Mouse (Mus musculus): Measurements from ENCODE around the gene Fcrls. TPM values are rescaled to one million over a fixed set of nuclear protein-coding genes. Genes with fewer than 3 reads are reported as not detected.

The Fcrls gene
- polyA plus RNA-seq (2015; fragmentation: Nextera tagmentation; extraction: Ambion mirVana) = 0.40 and 0.74 TPM in 2 replicates

GRCm38 (mm10) chr3:87263436-87263835, at the start of gene Fcrls:
Fcrls (minus strand) TSS chr3:87263738.
- WGBS (ENCODE audit: insufficient replicate concordance) = 20% methylated on average over 7 of the region's 7 CpGs
- Histone ChIP-seq H3K27ac (replicated peaks) (no peak within 1 kb of the TSS), H3K27me3 (no peaks in the 10 kb centered on the region), H3K9ac (no peak within 1 kb of the TSS), H3K4me3 (replicated peaks) (no peak within 1 kb of the TSS), H3K4me1 (replicated peaks) (no peaks in the 10 kb centered on the region), H3K9me3 (replicated peaks) (no peaks in the 10 kb centered on the region), H3K4me2 (no peak within 1 kb of the TSS), H3K36me3 (replicated peaks) (no peaks in the 10 kb centered on the region)
- no peak for ATAC-seq (ENCODE audit: insufficient read depth)

- Histone ChIP-seq H3K4me1 (replicated peaks) (no peaks in the 10 kb centered on the region), H3K9me3 (replicated peaks) (no peaks in the 10 kb centered on the region), H3K36me3 (replicated peaks) (no peaks in the 10 kb centered on the region), H3K4me2 (no peak overlapping the region), H3K9ac (no peak overlapping the region), H3K27me3 (no peaks in the 10 kb centered on the region), H3K4me3 (replicated peaks) (no peak overlapping the region), H3K27ac (replicated peaks) (no peak overlapping the region)
- no peak for ATAC-seq (ENCODE audit: insufficient read depth)
- 52% methylated on average over 2 of the region's 2 CpGs for WGBS (ENCODE audit: insufficient replicate concordance)
Measured at GRCm38 (mm10) chr3:87309922-87310321, 46.4 kb upstream of the Fcrls start.

GRCm38 (mm10) chr3:87299901-87300300, 36.4 kb upstream of the Fcrls start:
- ATAC-seq (ENCODE audit: insufficient read depth) = no peak
- Histone ChIP-seq H3K9me3 (replicated peaks) (no peaks in the 10 kb centered on the region), H3K9ac (no peak overlapping the region), H3K36me3 (replicated peaks) (no peaks in the 10 kb centered on the region), H3K27ac (replicated peaks) (no peak overlapping the region), H3K4me3 (replicated peaks) (no peak overlapping the region), H3K27me3 (no peaks in the 10 kb centered on the region), H3K4me2 (no peak overlapping the region), H3K4me1 (replicated peaks) (no peaks in the 10 kb centered on the region)
- 35% methylated on average over 5 of the region's 5 CpGs for WGBS (ENCODE audit: insufficient replicate concordance)

GRCm38 (mm10) chr3:87274372-87274771, 10.8 kb upstream of the Fcrls start:
- Histone ChIP-seq H3K4me1 (replicated peaks) (no peaks in the 10 kb centered on the region), H3K27me3 (no peaks in the 10 kb centered on the region), H3K36me3 (replicated peaks) (no peaks in the 10 kb centered on the region), H3K4me3 (replicated peaks) (no peak overlapping the region), H3K9me3 (replicated peaks) (no peaks in the 10 kb centered on the region), H3K9ac (no peak overlapping the region), H3K4me2 (no peak overlapping the region), H3K27ac (replicated peaks) (no peak overlapping the region)
- ATAC-seq (ENCODE audit: insufficient read depth) = no peak
- WGBS (ENCODE audit: insufficient replicate concordance) = 10% methylated on average over 2 of the region's 2 CpGs

- ATAC-seq (ENCODE audit: insufficient read depth) = no peak
- Histone ChIP-seq H3K27me3 (no peaks in the 10 kb centered on the region), H3K27ac (replicated peaks) (no peak overlapping the region), H3K9me3 (replicated peaks) (no peaks in the 10 kb centered on the region), H3K9ac (no peak overlapping the region), H3K4me2 (no peak overlapping the region), H3K4me3 (replicated peaks) (no peak overlapping the region), H3K36me3 (replicated peaks) (no peaks in the 10 kb centered on the region), H3K4me1 (replicated peaks) (no peaks in the 10 kb centered on the region)
- WGBS (ENCODE audit: insufficient replicate concordance) = 25% methylated on average over 5 of the region's 5 CpGs
Measured at GRCm38 (mm10) chr3:87266581-87266980, 3.0 kb upstream of the Fcrls start.

- no peaks in the 10 kb centered on the region for H3K4me1 ChIP-seq (replicated peaks)
- H3K27me3 ChIP-seq = no peaks in the 10 kb centered on the region
- 68% methylated on average over 10 of the region's 10 CpGs for WGBS (ENCODE audit: insufficient replicate concordance)
- no peak overlapping the region for H3K4me2 ChIP-seq
- ATAC-seq (ENCODE audit: insufficient read depth) = no peak
- no peak overlapping the region for H3K27ac ChIP-seq (replicated peaks)
- no peak overlapping the region for H3K4me3 ChIP-seq (replicated peaks)
- no peaks in the 10 kb centered on the region for H3K9me3 ChIP-seq (replicated peaks)
- no peak overlapping the region for H3K9ac ChIP-seq
- H3K36me3 ChIP-seq (replicated peaks) = no peaks in the 10 kb centered on the region
Measured at GRCm38 (mm10) chr3:87255239-87255638, 8.3 kb downstream of the Fcrls start.

GRCm38 (mm10) chr3:87249571-87249970, 14.0 kb downstream of the Fcrls start:
- Histone ChIP-seq H3K9ac (no peak overlapping the region), H3K36me3 (replicated peaks) (no peaks in the 10 kb centered on the region), H3K4me3 (replicated peaks) (no peak overlapping the region), H3K4me2 (no peak overlapping the region), H3K9me3 (replicated peaks) (no peaks in the 10 kb centered on the region), H3K27me3 (no peaks in the 10 kb centered on the region), H3K27ac (replicated peaks) (no peak overlapping the region), H3K4me1 (replicated peaks) (no peaks in the 10 kb centered on the region)
- 66% methylated on average over 6 of the region's 6 CpGs for WGBS (ENCODE audit: insufficient replicate concordance)
- ATAC-seq (ENCODE audit: insufficient read depth) = no peak

GRCm38 (mm10) chr3:87247292-87247691, 16.2 kb downstream of the Fcrls start:
- no peak overlapping the region for H3K9ac ChIP-seq
- no peaks in the 10 kb centered on the region for H3K4me1 ChIP-seq (replicated peaks)
- no peaks in the 10 kb centered on the region for H3K27me3 ChIP-seq
- no peaks in the 10 kb centered on the region for H3K36me3 ChIP-seq (replicated peaks)
- no peak overlapping the region for H3K27ac ChIP-seq (replicated peaks)
- H3K4me2 ChIP-seq = no peak overlapping the region
- no peaks in the 10 kb centered on the region for H3K9me3 ChIP-seq (replicated peaks)
- ATAC-seq (ENCODE audit: insufficient read depth) = no peak
- WGBS (ENCODE audit: insufficient replicate concordance) = 46% methylated on average over 3 of the region's 3 CpGs
- no peak overlapping the region for H3K4me3 ChIP-seq (replicated peaks)

GRCm38 (mm10) chr3:87243654-87244053, 19.9 kb downstream of the Fcrls start:
- no peak overlapping the region for H3K4me2 ChIP-seq
- no peak overlapping the region for H3K27ac ChIP-seq (replicated peaks)
- H3K4me1 ChIP-seq (replicated peaks) = no peaks in the 10 kb centered on the region
- H3K9me3 ChIP-seq (replicated peaks) = no peaks in the 10 kb centered on the region
- no peak overlapping the region for H3K4me3 ChIP-seq (replicated peaks)
- no peak for ATAC-seq (ENCODE audit: insufficient read depth)
- no peaks in the 10 kb centered on the region for H3K27me3 ChIP-seq
- no peaks in the 10 kb centered on the region for H3K36me3 ChIP-seq (replicated peaks)
- WGBS (ENCODE audit: insufficient replicate concordance) = 3% methylated on average over 2 of the region's 2 CpGs
- H3K9ac ChIP-seq = no peak overlapping the region

GRCm38 (mm10) chr3:87240909-87241308, 22.6 kb downstream of the Fcrls start:
- no peaks in the 10 kb centered on the region for H3K36me3 ChIP-seq (replicated peaks)
- no peaks in the 10 kb centered on the region for H3K4me1 ChIP-seq (replicated peaks)
- no peaks in the 10 kb centered on the region for H3K9me3 ChIP-seq (replicated peaks)
- no peak overlapping the region for H3K27ac ChIP-seq (replicated peaks)
- H3K27me3 ChIP-seq = no peaks in the 10 kb centered on the region
- WGBS (ENCODE audit: insufficient replicate concordance) = 46% methylated on average over 4 of the region's 4 CpGs
- ATAC-seq (ENCODE audit: insufficient read depth) = no peak
- H3K9ac ChIP-seq = no peak overlapping the region
- no peak overlapping the region for H3K4me3 ChIP-seq (replicated peaks)
- H3K4me2 ChIP-seq = no peak overlapping the region

- H3K27me3 ChIP-seq = no peaks in the 10 kb centered on the region
- 39% methylated on average over 4 of the region's 4 CpGs for WGBS (ENCODE audit: insufficient replicate concordance)
- ATAC-seq (ENCODE audit: insufficient read depth) = no peak
- no peak overlapping the region for H3K4me2 ChIP-seq
- no peak overlapping the region for H3K9ac ChIP-seq
- H3K36me3 ChIP-seq (replicated peaks) = no peaks in the 10 kb centered on the region
- H3K4me1 ChIP-seq (replicated peaks) = no peaks in the 10 kb centered on the region
- no peak overlapping the region for H3K4me3 ChIP-seq (replicated peaks)
- H3K9me3 ChIP-seq (replicated peaks) = no peaks in the 10 kb centered on the region
- H3K27ac ChIP-seq (replicated peaks) = no peak overlapping the region
Measured at GRCm38 (mm10) chr3:87223636-87224035, 39.9 kb downstream of the Fcrls start.

- no peak for ATAC-seq (ENCODE audit: insufficient read depth)
- H3K4me2 ChIP-seq = no peak overlapping the region
- H3K27ac ChIP-seq (replicated peaks) = no peak overlapping the region
- H3K9ac ChIP-seq = no peak overlapping the region
- no peak overlapping the region for H3K4me3 ChIP-seq (replicated peaks)
- no peaks in the 10 kb centered on the region for H3K27me3 ChIP-seq
- 71% methylated on average over 5 of the region's 5 CpGs for WGBS (ENCODE audit: insufficient replicate concordance)
- no peaks in the 10 kb centered on the region for H3K4me1 ChIP-seq (replicated peaks)
- H3K9me3 ChIP-seq (replicated peaks) = no peaks in the 10 kb centered on the region
- no peaks in the 10 kb centered on the region for H3K36me3 ChIP-seq (replicated peaks)
Measured at GRCm38 (mm10) chr3:87222346-87222745, 41.2 kb downstream of the Fcrls start.
